Mouse (Mus musculus): ENCODE data around the gene Gm10230.
"Not testable (repeated sequence)": the region's sequence is repeated elsewhere in the genome, so short reads cannot be mapped to it uniquely, and the experiment has no call there.

Gene Gm10230

GRCm38 (mm10) chrX:27494782-27495181 is at the start of gene Gm10230:
TSS of gene Gm10230 (minus strand) at chrX:27494882.
- not testable (repeated sequence) for ATAC-seq (ENCODE audit: low TSS enrichment)
